Mouse (Mus musculus): ENCODE data around the gene Gm47841.

Gm47841 gene

DNA sequence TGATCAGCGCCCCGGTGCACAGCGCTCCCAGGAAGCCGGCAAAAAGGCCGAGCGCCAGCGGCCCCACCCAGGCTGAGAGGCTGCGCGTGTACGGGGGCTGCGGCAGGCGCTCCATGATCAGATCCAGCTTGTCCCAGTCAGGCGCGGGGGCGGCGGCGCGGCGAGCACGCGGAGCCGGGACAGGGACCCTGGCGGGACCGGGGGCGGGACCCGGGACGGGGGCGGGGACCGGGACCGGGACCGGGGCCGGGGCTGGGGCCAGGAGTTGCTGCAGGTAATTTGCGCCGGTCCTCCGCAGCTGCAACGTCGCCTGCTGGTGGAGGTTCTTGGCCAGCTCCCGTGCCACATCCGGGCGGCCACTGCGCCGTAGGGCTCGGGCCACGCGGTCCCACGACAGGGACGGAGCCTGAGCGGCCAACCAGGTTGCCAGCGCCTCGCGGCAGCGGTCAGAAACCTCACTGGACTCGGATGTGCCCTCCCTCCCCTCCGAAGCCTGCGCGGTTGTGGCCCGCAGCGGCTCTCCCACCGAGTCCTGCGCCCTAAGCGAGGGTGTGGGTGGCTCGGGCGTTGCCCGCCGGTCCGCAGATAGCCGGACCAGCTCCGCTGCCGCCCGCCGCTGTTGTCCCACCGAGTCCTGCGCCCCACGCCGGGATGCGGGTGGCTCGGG is 537 bp downstream of the Gm47841 start:
- ATAC-seq (ENCODE audit: insufficient number of reproducible peaks, low FRiP score, low TSS enrichment), result no peak

- no peak for ATAC-seq (ENCODE audit: insufficient number of reproducible peaks, low FRiP score, low TSS enrichment)
Observed at GRCm38 (mm10) chr15:101046039-101046526, 1.1 kb downstream of the Gm47841 start.

- no peak for ATAC-seq (ENCODE audit: insufficient number of reproducible peaks, low FRiP score, low TSS enrichment)
Observed at GRCm38 (mm10) chr15:101044531-101044930, 2.7 kb downstream of the Gm47841 start.

DNA sequence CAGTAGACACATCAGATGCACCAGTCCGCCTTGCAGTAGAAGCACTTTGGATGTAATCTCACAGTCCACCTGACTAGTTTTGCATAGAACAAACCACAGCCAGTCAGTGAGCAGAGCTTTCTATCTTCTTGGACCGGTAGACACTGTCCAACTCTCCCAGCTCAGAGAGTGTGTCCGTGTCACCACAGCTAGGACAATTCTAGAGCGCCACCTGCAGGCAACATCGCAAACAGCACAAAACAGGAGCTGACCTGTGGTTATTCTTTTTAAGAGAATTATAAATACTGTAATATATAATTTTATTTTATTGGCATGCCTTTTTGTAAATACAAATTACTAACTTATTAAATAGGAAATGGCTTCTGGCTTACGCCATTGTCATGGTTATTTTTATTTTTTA is 4.6 kb downstream of the Gm47841 start:
- no peak for ATAC-seq (ENCODE audit: insufficient number of reproducible peaks, low FRiP score, low TSS enrichment)

DNA sequence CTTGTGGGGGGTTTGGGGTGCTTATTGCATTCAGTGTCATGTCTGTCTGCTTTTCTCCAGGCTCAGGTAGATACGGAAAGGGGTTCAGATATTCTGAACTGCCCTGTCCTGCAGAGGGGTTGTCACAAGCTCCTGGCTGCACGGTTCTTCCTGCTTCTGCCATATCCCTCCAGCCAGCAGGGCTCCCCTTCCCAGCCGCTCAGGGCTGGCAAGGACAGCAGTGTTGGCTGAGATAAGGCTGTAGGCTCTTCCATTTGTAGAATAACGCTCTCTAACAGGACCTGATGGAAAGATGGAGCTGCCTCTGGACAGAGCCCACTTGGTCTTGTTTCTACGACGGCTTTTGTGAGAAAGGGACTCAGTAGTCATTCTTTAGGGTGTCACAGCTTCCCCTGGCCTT is 5.2 kb downstream of the Gm47841 start:
- ATAC-seq (ENCODE audit: insufficient number of reproducible peaks, low FRiP score, low TSS enrichment), result no peak

GRCm38 (mm10) chr15:101039651-101040050 is 7.5 kb downstream of the Gm47841 start:
- no peak for ATAC-seq (ENCODE audit: insufficient number of reproducible peaks, low FRiP score, low TSS enrichment)

DNA sequence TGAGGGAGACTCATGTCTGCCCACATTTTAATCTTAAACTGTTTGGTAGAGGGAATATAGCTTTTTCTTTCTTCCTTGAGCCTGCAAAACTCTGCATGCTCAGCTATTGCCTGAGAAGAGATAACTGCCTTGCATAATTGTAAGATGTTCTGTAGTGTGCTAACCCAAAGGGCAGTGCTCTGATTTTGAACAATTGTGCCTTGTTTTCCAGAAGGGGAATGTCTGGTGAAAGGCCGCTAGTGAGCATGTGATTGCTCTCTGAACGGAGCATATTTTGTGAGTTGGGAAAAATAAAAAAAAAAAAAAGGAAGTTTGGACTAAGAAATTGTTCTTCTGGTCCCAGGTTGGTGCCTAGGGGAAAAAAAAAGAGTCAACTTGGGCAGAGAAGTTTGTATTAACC is 18.2 kb downstream of the Gm47841 start:
- ATAC-seq (ENCODE audit: insufficient number of reproducible peaks, low FRiP score, low TSS enrichment), result no peak

DNA sequence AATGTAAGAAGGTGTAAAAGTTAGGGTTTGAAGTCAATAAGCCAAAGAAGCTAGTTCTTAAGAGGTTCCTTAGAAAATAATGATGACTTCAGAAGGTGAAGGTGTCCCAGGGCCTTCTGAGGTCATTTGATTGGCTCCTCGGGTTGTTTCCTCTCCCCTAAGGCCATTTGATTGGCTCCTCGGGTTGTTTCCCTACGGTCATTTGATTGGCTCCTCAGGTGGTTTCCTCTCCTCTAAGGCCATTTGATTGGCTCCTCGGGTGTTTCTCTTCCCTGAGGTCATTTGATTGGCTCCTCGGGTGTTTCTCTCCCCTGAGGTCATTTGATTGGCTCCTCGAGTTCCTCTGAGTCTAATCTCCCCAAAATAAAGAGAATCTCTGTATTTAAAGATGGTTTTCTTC is 35.8 kb downstream of the Gm47841 start:
- no peak for ATAC-seq (ENCODE audit: insufficient number of reproducible peaks, low FRiP score, low TSS enrichment)

- ATAC-seq (ENCODE audit: insufficient number of reproducible peaks, low FRiP score, low TSS enrichment), result no peak
Observed at GRCm38 (mm10) chr15:101008386-101009010, 38.7 kb downstream of the Gm47841 start.

DNA sequence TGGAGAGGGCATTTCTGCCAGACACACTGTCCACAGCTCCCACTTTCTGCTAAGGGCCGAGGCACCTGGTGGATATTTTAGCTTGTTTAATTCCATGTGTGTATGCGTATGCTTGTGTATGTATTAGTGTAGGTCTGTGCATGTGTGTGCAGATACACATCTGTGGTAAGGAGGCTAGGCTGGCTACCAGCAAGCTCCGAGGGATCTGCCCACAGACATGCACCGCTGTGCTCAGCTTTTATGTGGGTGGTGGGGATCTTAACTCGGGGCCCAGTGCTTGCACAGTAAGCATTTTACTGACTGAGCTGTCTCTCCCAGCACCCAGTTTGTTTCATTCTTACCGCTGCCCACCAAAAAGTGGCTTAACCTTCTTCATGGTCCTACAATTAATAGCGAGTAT is 40.0 kb downstream of the Gm47841 start:
- ATAC-seq (ENCODE audit: insufficient number of reproducible peaks, low FRiP score, low TSS enrichment), result no peak

DNA sequence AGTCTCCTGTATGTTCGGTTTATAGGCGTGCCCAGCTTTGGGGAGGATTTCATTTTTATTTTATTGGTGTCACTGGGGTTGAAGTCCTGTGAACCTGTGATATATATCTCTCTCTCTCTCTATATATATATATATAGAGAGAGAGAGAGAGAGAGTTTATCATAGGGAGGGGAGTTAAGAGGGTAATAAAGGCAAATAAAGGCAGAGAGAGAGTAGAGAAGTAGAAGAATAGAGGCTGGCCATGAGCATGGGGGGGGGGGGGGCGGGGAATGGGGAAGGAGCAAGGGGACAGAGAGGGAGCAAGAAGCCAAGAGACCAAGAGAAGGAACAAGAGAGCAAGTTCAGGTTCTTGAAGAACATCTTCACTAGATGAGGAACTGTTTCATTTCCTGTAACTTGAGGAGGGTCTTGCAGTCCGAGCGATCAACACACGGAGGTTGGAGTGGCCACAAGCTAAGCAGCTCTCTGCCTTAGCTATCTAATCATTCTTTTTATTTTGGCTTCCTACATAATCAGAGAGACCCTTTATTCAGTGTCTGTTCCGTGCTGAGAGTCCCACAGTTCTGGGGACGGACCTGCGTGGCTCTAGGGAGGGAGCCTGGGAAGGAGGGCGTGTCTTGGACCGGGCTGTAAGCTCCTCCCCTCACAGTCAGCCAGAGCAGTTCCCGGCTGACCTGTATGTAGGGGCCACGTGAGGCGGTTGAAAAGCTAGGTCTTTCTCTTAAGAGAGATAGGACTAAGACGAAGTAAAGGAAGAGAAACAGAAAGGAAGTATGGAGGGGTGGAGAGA is 40.8 kb downstream of the Gm47841 start:
- no peak for ATAC-seq (ENCODE audit: insufficient number of reproducible peaks, low FRiP score, low TSS enrichment)

- no peak for ATAC-seq (ENCODE audit: insufficient number of reproducible peaks, low FRiP score, low TSS enrichment)
Observed at GRCm38 (mm10) chr15:101005717-101006116, 41.5 kb downstream of the Gm47841 start.

GRCm38 (mm10) chr15:101004538-101004937 is 42.7 kb downstream of the Gm47841 start:
- no peak for ATAC-seq (ENCODE audit: insufficient number of reproducible peaks, low FRiP score, low TSS enrichment)

- ATAC-seq (ENCODE audit: insufficient number of reproducible peaks, low FRiP score, low TSS enrichment), result no peak
Observed at GRCm38 (mm10) chr15:101002466-101002865, 44.7 kb downstream of the Gm47841 start.

DNA sequence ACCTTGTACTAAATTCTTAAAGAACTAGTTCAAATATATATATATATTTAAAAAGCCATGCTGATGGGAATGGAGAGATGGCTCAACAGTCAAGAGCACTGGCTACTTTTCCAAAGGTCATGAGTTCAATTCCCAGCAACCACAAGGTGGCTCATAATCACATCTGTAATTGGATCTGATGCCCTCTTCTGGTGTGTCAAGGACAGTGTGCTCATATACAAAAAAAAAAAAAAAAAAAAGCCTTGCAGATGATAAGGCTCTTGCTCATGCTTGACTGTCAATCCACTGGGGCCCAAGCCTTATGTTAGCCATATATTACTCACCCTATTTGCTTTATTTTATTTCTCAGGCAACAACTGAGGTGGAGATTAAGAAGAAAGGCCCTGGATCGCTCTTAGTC is 45.5 kb downstream of the Gm47841 start:
- ATAC-seq (ENCODE audit: insufficient number of reproducible peaks, low FRiP score, low TSS enrichment), result no peak

- peak; percentile 80; the same call in 1 of the 2 replicates for ATAC-seq (ENCODE audit: insufficient number of reproducible peaks, low FRiP score, low TSS enrichment)
Observed at GRCm38 (mm10) chr15:100997090-100997489, 50.1 kb downstream of the Gm47841 start.

Measured in cerebellum, adult (tissue).